In genomic region chr10:61452645-61453044, GRCm38 (mm10) we compare ENCODE assay signal across 8 mouse cellular contexts. TPM values are rescaled to one million over a fixed set of nuclear protein-coding genes. Genes with fewer than 3 reads are reported as not detected.
DNase-seq lines count a peak whose midpoint lies in the region; ATAC-seq and TF ChIP-seq lines count a peak whose summit lies in the region.

TSS of gene Eif4ebp2 (minus strand) at chr10:61452661.

- no peak for TF ChIP-seq CTCF in ES-Bruce4 (IDR thresholded peaks at IDR 0.05; ENCODE audit: low read depth, low read length)
- no peak for TF ChIP-seq CTCF in liver, postnatal 0 days (IDR thresholded peaks at IDR 0.05; ENCODE audit: low read depth)

- intact Hi-C loops in heart, postnatal 10 days (cut with DNase I), result no loop called here

- no peaks in the 10 kb centered on the region for H3K27me3 ChIP-seq in ES-Bruce4 (ENCODE audit: control insufficient read depth, insufficient read depth, low read length, poor library complexity, severe bottlenecking)
- no peaks in the 10 kb centered on the region for H3K27me3 ChIP-seq in forebrain, embryonic 13.5 days
- H3K27me3 ChIP-seq in liver, postnatal 0 days (ENCODE audit: insufficient read depth, low read length), result no peaks in the 10 kb centered on the region
- H3K27me3 ChIP-seq in neural tube, embryonic 14.5 days (ENCODE audit: control insufficient read depth, insufficient read depth, low read length), result no peaks in the 10 kb centered on the region

- H3K4me1 ChIP-seq in ES-Bruce4 (ENCODE audit: control insufficient read depth, insufficient read depth, low read length), result peaks cover 10% of the 10 kb centered on the region
- peaks cover 39% of the 10 kb centered on the region for H3K4me1 ChIP-seq in forebrain, embryonic 13.5 days
- peaks cover 25% of the 10 kb centered on the region for H3K4me1 ChIP-seq in liver, postnatal 0 days (ENCODE audit: insufficient read depth)
- peaks cover 19% of the 10 kb centered on the region; the same call in 1 of the 2 replicates for H3K4me1 ChIP-seq in neural tube, embryonic 14.5 days (ENCODE audit: control insufficient read depth, insufficient read depth, low read length)

- H3K9ac ChIP-seq in ES-Bruce4 (ENCODE audit: low read depth, poor library complexity, severe bottlenecking), result peak within 1 kb of the TSS; percentile 79
- peak within 1 kb of the TSS; percentile 98 for H3K9ac ChIP-seq in forebrain, embryonic 13.5 days
- peak within 1 kb of the TSS; percentile 91 for H3K9ac ChIP-seq in liver, postnatal 0 days (replicated peaks)
- H3K9ac ChIP-seq in neural tube, embryonic 14.5 days (replicated peaks; ENCODE audit: low read depth, low read length), result peak within 1 kb of the TSS; percentile 94

- peak within 1 kb of the TSS; percentile 96 for H3K4me2 ChIP-seq in forebrain, embryonic 13.5 days
- peak within 1 kb of the TSS; percentile 84 for H3K4me2 ChIP-seq in liver, postnatal 0 days (ENCODE audit: low read depth, low read length)
- H3K4me2 ChIP-seq in neural tube, embryonic 14.5 days (ENCODE audit: low read depth, low read length), result peak within 1 kb of the TSS; percentile 56

- WGBS in forebrain, embryonic 13.5 days, result under 1% methylated on average over 33 of the region's 36 CpGs
- WGBS in large intestine, adult 2 months, result 0% methylated on average over 36 of the region's 36 CpGs
- WGBS in liver, postnatal 0 days (ENCODE audit: insufficient replicate concordance), result 2% methylated on average over 34 of the region's 36 CpGs
- 0% methylated on average over 36 of the region's 36 CpGs for WGBS in neural tube, embryonic 14.5 days

- TF ChIP-seq EP300 in ES-Bruce4 (IDR thresholded peaks at IDR 0.05; ENCODE audit: insufficient read depth, low read depth, low read length), result no peak
- TF ChIP-seq EP300 in liver, postnatal 0 days (IDR thresholded peaks at IDR 0.05; ENCODE audit: low read depth), result peak; percentile 53; the same call in 1 of the 2 replicates

- H3K36me3 ChIP-seq in ES-Bruce4 (ENCODE audit: control insufficient read depth, insufficient read depth, low read length, poor library complexity, severe bottlenecking), result peaks cover 20% of the 10 kb centered on the region
- peaks cover 12% of the 10 kb centered on the region for H3K36me3 ChIP-seq in forebrain, embryonic 13.5 days (ENCODE audit: poor library complexity, severe bottlenecking)
- H3K36me3 ChIP-seq in liver, postnatal 0 days (replicated peaks; ENCODE audit: insufficient read depth, low read length), result peaks cover 13% of the 10 kb centered on the region
- H3K36me3 ChIP-seq in neural tube, embryonic 14.5 days (ENCODE audit: control insufficient read depth, insufficient read depth, low read length), result no peaks in the 10 kb centered on the region

- 0 out of 2 replicates have a peak within 1 kb of the TSS, but pooled peaks have one; percentile 14 for H3K27ac ChIP-seq in ES-Bruce4 (ENCODE audit: insufficient read depth, low read length)
- peak within 1 kb of the TSS; percentile 71 for H3K27ac ChIP-seq in forebrain, embryonic 13.5 days
- peak within 1 kb of the TSS; percentile 93 for H3K27ac ChIP-seq in liver, postnatal 0 days (ENCODE audit: low read depth)
- H3K27ac ChIP-seq in neural tube, embryonic 14.5 days (ENCODE audit: low read depth, low read length), result peak within 1 kb of the TSS; percentile 86

- H3K9me3 ChIP-seq in ES-Bruce4 (replicated peaks; ENCODE audit: control insufficient read depth, insufficient read depth, low read length, poor library complexity, severe bottlenecking), result no peaks in the 10 kb centered on the region
- H3K9me3 ChIP-seq in forebrain, embryonic 13.5 days (replicated peaks), result no peaks in the 10 kb centered on the region
- no peaks in the 10 kb centered on the region for H3K9me3 ChIP-seq in liver, postnatal 0 days (ENCODE audit: low read length)
- H3K9me3 ChIP-seq in neural tube, embryonic 14.5 days (ENCODE audit: control insufficient read depth, low read length), result no peaks in the 10 kb centered on the region

- TF ChIP-seq POLR2A in ES-Bruce4 (IDR thresholded peaks at IDR 0.05; ENCODE audit: insufficient read depth, low read length), result peak; percentile 77

- ATAC-seq in cerebellum, adult (ENCODE audit: insufficient number of reproducible peaks, low FRiP score, low TSS enrichment), result peak; percentile 95
- ATAC-seq in forebrain, embryonic 13.5 days, result peak; percentile 99
- peak; percentile 96 for ATAC-seq in liver, postnatal 0 days
- peak; percentile 98 for ATAC-seq in neural tube, embryonic 14.5 days (ENCODE audit: low read depth)

- peak; percentile 99 to 100 for DNase-seq in heart, postnatal 10 days
- DNase-seq in large intestine, adult 2 months (ENCODE audit: low read depth, low spot score), result peak; percentile 94
- DNase-seq in liver, postnatal 0 days, result peak; percentile 99
- peak; percentile 99 for DNase-seq in testis, postnatal 10 days (ENCODE audit: low spot score)

- H3K4me3 ChIP-seq in ES-Bruce4 (ENCODE audit: low read depth, low read length), result peak within 1 kb of the TSS; percentile 93
- H3K4me3 ChIP-seq in forebrain, embryonic 13.5 days, result peak within 1 kb of the TSS; percentile 99
- H3K4me3 ChIP-seq in liver, postnatal 0 days (ENCODE audit: low read depth, low read length), result peak within 1 kb of the TSS; percentile 91
- H3K4me3 ChIP-seq in neural tube, embryonic 14.5 days (ENCODE audit: low read depth, low read length), result peak within 1 kb of the TSS; percentile 99

RNA-seq across cellular contexts. Expression of gene Eif4ebp2, which starts in this region (rescaled TPM):
- 207 and 210 TPM in 2 replicates for polyA plus RNA-seq in ES-Bruce4 (2011; ENCODE audit: insufficient read depth, insufficient read length, low read depth, missing spikeins)
- polyA plus RNA-seq in forebrain, embryonic 13.5 days (2015; fragmentation: Nextera tagmentation; extraction: Ambion mirVana), result 96.4 and 102 TPM in 2 replicates
- 10 to 100 TPM; 89.5 to 93.7 TPM for total RNA-seq in heart, postnatal 10 days (2021)
- polyA plus RNA-seq in large intestine, adult 2 months (2012; rRNA removed), result 63.8 and 102 TPM in 2 replicates
- polyA plus RNA-seq in liver, postnatal 0 days (2015; fragmentation: Nextera tagmentation; extraction: Ambion mirVana), result 43.6 and 46.4 TPM in 2 replicates
- polyA plus RNA-seq in neural tube, embryonic 14.5 days (2014; fragmentation: Nextera tagmentation; extraction: Ambion mirVana), result 33.7 and 40.0 TPM in 2 replicates

Comparison
In these comparisons a context has a peak if more than half of its experiments do, and no peak if none do; other contexts are left out.
1. Peak in every context shown above with its lines: DNase-seq, ATAC-seq, H3K4me3 ChIP-seq and H3K27ac ChIP-seq.
2. H3K27ac ChIP-seq: peak in every context shown above with its lines; median percentile 93 in liver, postnatal 0 days; 86 in neural tube, embryonic 14.5 days; 71 in forebrain, embryonic 13.5 days; 14 in ES-Bruce4.